Mouse (Mus musculus): Measurements from ENCODE around the gene Hivep2. TPM values are rescaled to one million over a fixed set of nuclear protein-coding genes. Genes with fewer than 3 reads are reported as not detected.

Hivep2 gene
- polyA plus RNA-seq, 1 experiment from 2014 or later: 7.3 TPM

DNA sequence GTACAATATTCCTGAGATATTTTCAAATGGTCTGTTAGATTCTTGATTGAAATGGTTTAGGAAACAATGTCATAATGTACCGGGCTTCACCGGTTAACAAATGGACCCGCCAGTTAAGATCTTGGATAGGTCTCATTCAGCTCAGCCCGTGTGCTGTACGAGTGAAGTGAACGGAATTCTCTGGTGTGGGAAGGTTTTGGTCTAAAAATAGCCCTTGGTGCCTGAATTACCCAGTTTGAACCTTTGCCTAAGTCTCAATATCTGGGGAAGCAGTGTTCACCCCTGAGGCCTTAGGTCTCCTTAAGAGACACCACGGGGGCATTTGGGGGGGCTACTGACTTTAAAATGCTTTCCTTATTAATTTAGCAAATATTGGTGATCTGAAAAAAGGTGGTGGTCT, 8.6 kb downstream of the Hivep2 start:
- H3K9me3 ChIP-seq (replicated peaks): no peaks in the 10 kb centered on the region
- no peak overlapping the region for H3K27ac ChIP-seq
- no peak overlapping the region for H3K4me2 ChIP-seq
- H3K36me3 ChIP-seq (ENCODE audit: poor library complexity, severe bottlenecking): no peaks in the 10 kb centered on the region
- WGBS: 70% methylated on average over 7 of the region's 7 CpGs
- no peak overlapping the region for H3K9ac ChIP-seq
- H3K4me1 ChIP-seq: peaks cover 8% of the 10 kb centered on the region; the same call in 1 of the 2 replicates
- H3K27me3 ChIP-seq: peaks cover 3% of the 10 kb centered on the region; the same call in 1 of the 2 replicates
- no peak overlapping the region for H3K4me3 ChIP-seq
- no peak for ATAC-seq

DNA sequence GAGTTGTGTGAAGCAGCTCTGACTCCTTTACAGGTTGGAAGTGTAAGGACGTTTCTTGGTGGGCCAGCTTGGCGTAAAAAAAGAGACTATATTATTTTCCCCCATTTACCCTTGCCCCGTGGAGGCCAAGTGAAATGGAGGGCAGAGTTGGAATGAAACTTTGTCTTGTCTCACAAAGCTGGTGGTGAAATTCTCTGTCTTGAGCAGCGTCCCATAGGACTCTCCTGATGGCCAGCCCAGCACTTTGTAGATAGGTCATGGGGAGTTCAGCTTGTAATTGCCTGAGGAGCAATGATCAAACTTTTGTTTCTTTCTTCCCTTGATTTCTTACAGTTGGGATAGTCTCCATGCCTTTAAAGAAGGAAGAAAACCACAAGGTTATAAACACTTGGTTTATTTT, 10.0 kb downstream of the Hivep2 start:
- no peak overlapping the region for H3K4me2 ChIP-seq
- peaks cover 8% of the 10 kb centered on the region; the same call in 1 of the 2 replicates for H3K4me1 ChIP-seq
- H3K27me3 ChIP-seq: peaks cover 3% of the 10 kb centered on the region; the same call in 1 of the 2 replicates
- no peaks in the 10 kb centered on the region for H3K36me3 ChIP-seq (ENCODE audit: poor library complexity, severe bottlenecking)
- no peak overlapping the region for H3K9ac ChIP-seq
- H3K27ac ChIP-seq: no peak overlapping the region
- no peak overlapping the region for H3K4me3 ChIP-seq
- no peaks in the 10 kb centered on the region for H3K9me3 ChIP-seq (replicated peaks)
- 78% methylated on average over 4 of the region's 4 CpGs for WGBS
- no peak for ATAC-seq

DNA sequence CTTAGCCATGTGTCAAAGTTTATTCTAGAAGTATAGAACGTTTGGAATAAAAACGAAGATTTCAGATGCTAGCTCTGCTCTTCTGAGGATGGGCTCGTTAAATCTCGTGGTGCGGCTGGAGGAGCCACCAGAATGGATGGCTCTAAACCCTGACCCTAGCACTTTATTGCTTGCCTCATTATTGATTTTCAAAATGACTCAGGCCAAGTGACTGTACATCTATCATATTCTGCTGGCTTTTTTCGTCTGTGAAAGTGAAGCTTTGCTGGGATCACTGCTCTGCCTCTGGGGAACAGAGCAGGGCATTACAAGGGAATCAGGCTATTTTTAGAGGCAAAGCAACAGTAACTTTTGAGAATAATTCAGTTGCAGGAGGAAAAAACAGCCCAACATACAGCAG, 10.4 kb downstream of the Hivep2 start:
- Histone ChIP-seq H3K36me3 (ENCODE audit: poor library complexity, severe bottlenecking) (no peaks in the 10 kb centered on the region), H3K4me3 (no peak overlapping the region), H3K9ac (no peak overlapping the region), H3K4me1 (peaks cover 8% of the 10 kb centered on the region; the same call in 1 of the 2 replicates), H3K4me2 (no peak overlapping the region), H3K27me3 (peaks cover 2% of the 10 kb centered on the region; the same call in 1 of the 2 replicates), H3K27ac (no peak overlapping the region), H3K9me3 (replicated peaks) (no peaks in the 10 kb centered on the region)
- whole genome bisulfite sequencing: 65% methylated on average over 6 of the region's 6 CpGs
- ATAC-seq: no peak

DNA sequence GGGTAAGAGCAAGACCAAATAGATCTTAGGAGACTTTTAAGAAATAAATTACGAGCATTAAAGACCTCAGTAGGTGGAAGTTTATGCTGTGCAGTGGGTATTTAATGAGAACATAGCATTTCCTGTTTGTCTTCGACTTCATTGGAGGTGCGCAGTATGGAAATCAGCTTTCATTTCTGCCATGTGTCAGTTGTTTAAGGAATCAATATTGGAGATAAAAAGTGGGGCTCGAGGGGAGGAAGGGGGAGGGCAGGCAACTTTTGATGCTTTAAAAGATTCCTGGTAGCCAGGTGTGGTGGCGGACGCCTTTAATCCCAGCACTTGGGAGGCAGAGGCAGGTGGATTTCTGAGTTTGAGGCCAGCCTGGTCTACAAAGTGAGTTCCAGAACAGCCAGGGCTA, 16.4 kb downstream of the Hivep2 start:
- Histone ChIP-seq H3K27ac (no peak overlapping the region), H3K27me3 (no peaks in the 10 kb centered on the region), H3K9ac (no peak overlapping the region), H3K36me3 (ENCODE audit: poor library complexity, severe bottlenecking) (no peaks in the 10 kb centered on the region), H3K4me3 (peak overlapping the region; percentile 61; the same call in 1 of the 2 replicates), H3K4me1 (peaks cover 7% of the 10 kb centered on the region; the same call in 1 of the 2 replicates), H3K9me3 (replicated peaks) (no peaks in the 10 kb centered on the region), H3K4me2 (peak overlapping the region; percentile 82)
- no peak; the same call in 1 of the 2 replicates for ATAC-seq
- 76% methylated on average over 6 of the region's 6 CpGs for WGBS

DNA sequence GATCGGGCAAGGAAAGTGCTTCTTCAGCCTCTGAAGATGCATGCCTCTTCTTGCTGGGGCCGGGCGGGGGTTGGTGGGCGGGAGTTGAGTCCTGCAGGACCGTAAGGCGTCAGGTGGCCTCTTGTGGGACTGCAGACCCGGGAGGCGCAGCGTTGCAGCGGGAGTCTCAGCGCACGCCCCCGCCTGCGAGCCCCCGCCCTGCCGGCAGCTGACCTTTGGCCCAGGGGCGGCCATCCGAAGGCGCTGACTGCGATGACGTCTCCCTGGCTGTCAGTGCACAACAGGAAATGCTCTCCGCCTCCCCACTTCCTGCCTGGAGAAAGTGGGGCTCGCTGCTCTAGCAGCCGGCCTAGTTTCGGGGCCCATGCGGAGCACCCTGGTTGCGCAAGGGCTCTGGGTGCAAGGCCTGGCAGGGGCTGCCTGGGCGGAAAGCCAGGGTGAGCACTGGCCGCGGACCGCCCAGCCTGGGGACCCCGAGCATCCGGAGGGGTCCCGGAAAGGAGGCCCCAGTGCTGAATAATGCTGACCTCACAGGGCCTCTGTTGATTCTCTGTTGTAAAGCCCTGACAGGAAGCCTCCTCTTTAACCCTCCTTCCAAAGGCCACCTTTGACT, 17.0 kb downstream of the Hivep2 start:
- H3K4me2 ChIP-seq: peak overlapping the region; percentile 82
- no peaks in the 10 kb centered on the region for H3K36me3 ChIP-seq (ENCODE audit: poor library complexity, severe bottlenecking)
- no peaks in the 10 kb centered on the region for H3K9me3 ChIP-seq (replicated peaks)
- H3K4me1 ChIP-seq: peaks cover 7% of the 10 kb centered on the region; the same call in 1 of the 2 replicates
- H3K9ac ChIP-seq: peak overlapping the region; percentile 77
- WGBS: 2% methylated on average over 34 of the region's 34 CpGs
- H3K27ac ChIP-seq: peak overlapping the region; percentile 61
- H3K4me3 ChIP-seq: peak overlapping the region; percentile 61
- peak; percentile 88 for ATAC-seq
- no peaks in the 10 kb centered on the region for H3K27me3 ChIP-seq

DNA sequence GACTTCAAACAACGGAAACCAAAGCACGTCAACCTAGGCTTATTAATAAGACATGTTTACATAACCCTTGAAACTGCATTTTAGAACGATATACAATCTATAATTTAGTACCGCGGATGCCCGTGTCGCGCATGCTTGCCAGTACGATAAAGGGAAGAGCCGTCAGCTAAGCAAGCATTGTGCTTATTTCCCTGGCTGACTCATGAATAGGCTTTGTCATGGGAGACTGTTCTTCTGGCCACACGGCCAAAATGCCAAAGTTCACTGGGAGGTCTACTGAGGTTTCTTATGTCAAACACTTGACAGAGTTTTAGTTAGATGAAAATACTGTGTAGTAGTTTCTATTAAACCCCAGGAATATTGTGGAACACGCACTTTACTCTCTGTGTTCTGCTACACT, 17.8 kb downstream of the Hivep2 start:
- H3K4me2 ChIP-seq: no peak overlapping the region
- H3K9ac ChIP-seq: no peak overlapping the region
- H3K4me3 ChIP-seq: no peak overlapping the region
- no peaks in the 10 kb centered on the region for H3K36me3 ChIP-seq (ENCODE audit: poor library complexity, severe bottlenecking)
- H3K9me3 ChIP-seq (replicated peaks): no peaks in the 10 kb centered on the region
- no peak for ATAC-seq
- H3K27ac ChIP-seq: no peak overlapping the region; the same call in 1 of the 2 replicates
- peaks cover 7% of the 10 kb centered on the region; the same call in 1 of the 2 replicates for H3K4me1 ChIP-seq
- WGBS: 72% methylated on average over 12 of the region's 12 CpGs
- H3K27me3 ChIP-seq: no peaks in the 10 kb centered on the region

DNA sequence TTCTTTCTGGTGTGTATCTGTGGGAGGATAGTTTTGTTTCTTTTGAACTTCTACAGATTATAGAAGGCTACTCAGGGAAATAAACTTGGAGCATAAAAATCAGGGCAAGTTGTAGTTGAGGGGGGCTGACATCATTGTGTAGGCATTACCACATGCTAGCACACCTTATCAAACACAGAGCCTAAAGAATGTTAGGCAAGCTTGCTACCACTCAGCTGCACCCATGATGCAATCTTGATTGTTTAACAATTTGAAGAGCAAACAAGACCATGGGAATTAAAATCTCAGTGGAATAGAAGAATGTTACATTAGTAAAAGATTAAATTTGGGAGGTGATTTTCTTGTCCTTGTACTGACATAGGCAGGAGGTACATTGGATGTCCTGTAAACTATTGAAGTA, 18.4 kb downstream of the Hivep2 start:
- H3K36me3 ChIP-seq (ENCODE audit: poor library complexity, severe bottlenecking): no peaks in the 10 kb centered on the region
- peaks cover 7% of the 10 kb centered on the region; the same call in 1 of the 2 replicates for H3K4me1 ChIP-seq
- no peak overlapping the region for H3K4me3 ChIP-seq
- no peak for ATAC-seq
- no peak overlapping the region for H3K4me2 ChIP-seq
- no peak overlapping the region for H3K9ac ChIP-seq
- no peak overlapping the region for H3K27ac ChIP-seq
- H3K9me3 ChIP-seq (replicated peaks): no peaks in the 10 kb centered on the region
- no peaks in the 10 kb centered on the region for H3K27me3 ChIP-seq

DNA sequence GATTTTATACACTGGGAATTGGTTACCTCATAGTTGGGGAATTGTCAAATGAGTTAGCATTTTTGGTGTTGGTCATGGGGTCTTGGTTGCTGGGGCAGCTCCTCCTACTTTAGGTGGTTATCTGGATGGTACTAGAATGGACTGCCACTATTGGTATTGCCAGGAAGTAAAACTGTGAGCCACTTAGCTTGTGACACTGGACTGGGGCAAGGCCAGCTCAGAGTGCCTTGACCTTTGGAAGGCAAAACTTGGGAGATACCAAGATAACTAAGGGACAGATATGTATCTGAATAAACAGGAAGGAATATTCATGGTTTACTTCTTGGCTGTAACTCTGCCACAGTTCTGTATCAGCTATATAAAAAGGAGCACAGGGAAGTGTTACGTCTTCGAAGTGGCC, 20.7 kb downstream of the Hivep2 start:
- Histone ChIP-seq H3K4me1 (peaks cover 7% of the 10 kb centered on the region; the same call in 1 of the 2 replicates), H3K36me3 (ENCODE audit: poor library complexity, severe bottlenecking) (no peaks in the 10 kb centered on the region), H3K27ac (no peak overlapping the region), H3K4me3 (no peak overlapping the region), H3K4me2 (no peak overlapping the region), H3K9ac (no peak overlapping the region), H3K9me3 (replicated peaks) (no peaks in the 10 kb centered on the region), H3K27me3 (no peaks in the 10 kb centered on the region)
- ATAC-seq: no peak
- WGBS: 86% methylated on average over 2 of the region's 2 CpGs

DNA sequence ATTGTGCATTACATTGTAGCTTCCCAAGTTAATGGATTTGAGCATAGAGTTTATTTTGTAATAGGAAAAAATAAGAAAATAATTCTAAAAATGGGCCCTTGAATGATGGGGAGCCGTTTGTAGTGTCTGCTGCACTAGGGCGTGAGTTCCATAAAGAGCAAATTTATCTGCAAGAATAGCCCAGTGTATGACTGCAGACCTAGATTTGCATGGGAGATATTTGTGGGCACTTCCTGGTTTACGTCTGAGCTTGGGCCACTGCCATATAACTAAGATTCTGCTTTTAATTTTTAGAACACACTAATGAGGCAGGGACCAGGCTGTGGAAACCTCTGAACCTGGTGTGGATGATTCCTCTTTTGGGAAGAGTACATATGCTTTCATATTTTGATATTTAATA, 21.5 kb downstream of the Hivep2 start:
- Histone ChIP-seq H3K4me2 (no peak overlapping the region), H3K36me3 (ENCODE audit: poor library complexity, severe bottlenecking) (no peaks in the 10 kb centered on the region), H3K4me1 (peaks cover 7% of the 10 kb centered on the region; the same call in 1 of the 2 replicates), H3K9ac (no peak overlapping the region), H3K9me3 (replicated peaks) (no peaks in the 10 kb centered on the region), H3K4me3 (no peak overlapping the region), H3K27me3 (no peaks in the 10 kb centered on the region), H3K27ac (no peak overlapping the region)
- WGBS: 90% methylated on average over 3 of the region's 3 CpGs
- ATAC-seq: no peak

DNA sequence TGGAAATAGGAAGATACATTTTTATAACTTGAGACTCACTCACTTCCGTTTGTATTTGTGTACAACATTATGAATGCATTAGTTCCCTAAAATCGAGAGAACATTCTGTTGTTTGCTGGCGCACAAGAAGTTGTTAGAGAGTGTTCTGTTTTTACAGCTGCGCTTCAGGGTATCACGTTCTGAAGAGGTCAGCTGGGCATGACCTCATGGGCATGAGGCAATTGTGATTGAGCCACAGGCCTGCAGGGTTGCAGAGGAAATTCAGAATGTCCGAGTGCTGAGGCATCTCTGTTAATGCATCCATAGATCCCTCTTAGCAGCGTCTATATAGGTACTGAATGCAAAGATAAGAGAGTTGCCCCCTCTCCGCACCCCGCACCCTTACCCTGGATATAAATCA, 22.4 kb downstream of the Hivep2 start:
- Histone ChIP-seq H3K9ac (no peak overlapping the region), H3K27me3 (no peaks in the 10 kb centered on the region), H3K4me3 (no peak overlapping the region), H3K27ac (no peak overlapping the region), H3K4me1 (no peaks in the 10 kb centered on the region), H3K4me2 (no peak overlapping the region), H3K9me3 (replicated peaks) (no peaks in the 10 kb centered on the region), H3K36me3 (ENCODE audit: poor library complexity, severe bottlenecking) (no peaks in the 10 kb centered on the region)
- no peak for ATAC-seq
- 81% methylated on average over 9 of the region's 9 CpGs for WGBS

DNA sequence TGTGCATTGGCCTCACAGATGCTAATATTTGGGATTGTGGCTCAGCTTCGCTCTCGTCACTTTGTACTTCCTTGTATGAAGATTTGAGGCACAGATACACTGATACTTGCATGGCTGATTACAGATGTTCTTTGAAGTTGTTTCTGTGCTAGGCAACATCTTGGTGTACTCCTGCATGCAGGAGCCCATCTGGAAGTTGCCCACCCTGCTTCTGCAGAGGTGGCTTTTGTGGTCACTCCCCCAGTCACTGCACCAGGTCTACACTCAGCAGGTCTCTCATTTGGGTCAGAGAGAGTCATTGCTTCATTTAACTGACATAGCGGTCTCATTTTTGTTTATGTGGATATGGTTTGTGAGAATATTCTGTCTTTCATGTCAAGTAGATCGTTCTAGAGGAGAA, 22.9 kb downstream of the Hivep2 start:
- 96% methylated on average over 4 of the region's 4 CpGs for WGBS
- H3K4me1 ChIP-seq: no peaks in the 10 kb centered on the region
- H3K36me3 ChIP-seq (ENCODE audit: poor library complexity, severe bottlenecking): no peaks in the 10 kb centered on the region
- no peak overlapping the region for H3K9ac ChIP-seq
- no peak overlapping the region for H3K4me2 ChIP-seq
- no peaks in the 10 kb centered on the region for H3K27me3 ChIP-seq
- no peak overlapping the region for H3K4me3 ChIP-seq
- H3K27ac ChIP-seq: no peak overlapping the region
- no peaks in the 10 kb centered on the region for H3K9me3 ChIP-seq (replicated peaks)
- ATAC-seq: no peak

DNA sequence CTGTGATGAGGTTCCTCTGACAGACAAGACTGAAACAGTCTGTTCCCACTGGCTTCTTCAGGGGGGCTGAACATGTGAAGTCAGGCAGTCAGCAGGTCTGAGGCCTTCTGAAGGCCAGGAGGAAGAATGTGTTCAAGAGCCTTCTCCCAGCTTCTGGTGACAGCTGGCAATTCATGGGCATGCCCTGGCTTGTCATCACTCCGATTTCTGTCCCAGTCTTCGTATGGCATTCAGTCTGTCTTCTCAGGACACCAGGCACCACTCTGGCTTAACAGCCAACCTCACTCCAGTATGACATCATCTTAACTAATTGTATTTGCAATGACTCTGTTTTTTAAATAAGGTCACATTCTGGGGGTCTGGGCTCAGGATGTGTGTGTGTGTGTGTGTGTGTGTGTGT, 25.0 kb downstream of the Hivep2 start:
- H3K4me1 ChIP-seq: no peaks in the 10 kb centered on the region
- H3K9me3 ChIP-seq (replicated peaks): no peaks in the 10 kb centered on the region
- no peak overlapping the region for H3K4me2 ChIP-seq
- H3K4me3 ChIP-seq: no peak overlapping the region
- H3K36me3 ChIP-seq (ENCODE audit: poor library complexity, severe bottlenecking): no peaks in the 10 kb centered on the region
- no peak for ATAC-seq
- 84% methylated on average over 2 of the region's 2 CpGs for WGBS
- H3K27ac ChIP-seq: no peak overlapping the region
- no peaks in the 10 kb centered on the region for H3K27me3 ChIP-seq
- no peak overlapping the region for H3K9ac ChIP-seq

DNA sequence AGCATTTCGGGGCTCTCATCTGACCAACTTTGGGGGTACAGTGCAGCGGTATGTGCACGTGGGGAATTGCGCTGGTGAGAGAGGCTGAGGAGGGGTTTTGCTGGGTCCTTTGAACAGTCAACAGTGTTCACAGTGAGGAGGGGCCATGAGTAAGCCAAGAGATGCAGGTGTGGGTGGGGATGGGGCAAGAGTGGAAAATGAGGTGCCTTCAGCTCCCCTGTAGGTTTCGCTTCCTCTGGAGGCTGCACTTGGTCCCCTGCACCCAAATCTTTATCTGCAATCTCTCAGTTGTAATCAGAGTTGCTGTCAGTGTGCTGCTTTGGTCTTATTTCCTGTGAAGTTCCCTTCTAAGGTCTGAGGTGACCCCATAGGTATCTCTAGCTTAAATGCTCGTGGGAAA, 27.5 kb downstream of the Hivep2 start:
- Histone ChIP-seq H3K4me2 (no peak overlapping the region), H3K27ac (no peak overlapping the region)
- 87% methylated on average over 6 of the region's 6 CpGs for WGBS

More for the DNA sequence above, 27.5 kb downstream of the Hivep2 start:
- H3K9ac ChIP-seq: no peak overlapping the region
- H3K27me3 ChIP-seq: no peaks in the 10 kb centered on the region
- no peaks in the 10 kb centered on the region for H3K4me1 ChIP-seq
- no peaks in the 10 kb centered on the region for H3K9me3 ChIP-seq (replicated peaks)
- H3K36me3 ChIP-seq (ENCODE audit: poor library complexity, severe bottlenecking): no peaks in the 10 kb centered on the region
- H3K4me3 ChIP-seq: no peak overlapping the region
- no peak for ATAC-seq
